Mouse (Mus musculus) limb, embryonic 14.5 days (tissue): Measurements from ENCODE around the gene Vps13d. TPM values are rescaled to one million over a fixed set of nuclear protein-coding genes. Genes with fewer than 3 reads are reported as not detected.

Experiments used
- ATAC-seq: fragments of 200-750 bp; cut with Nextera tagmentation; 2 replicates; pipeline ENCODE4 v1.8.0; 2017; ENCODE audit warnings: low read depth, moderate number of reproducible peaks, moderate TSS enrichment; ENCODE audit not compliant: low FRiP score
- DNase-seq: peaks from one replicate; pipeline ENCODE4 v3.0.0-alpha.2; 2015; ENCODE audit warnings: low spot score
- H3K27ac ChIP-seq: fragments of 300-500 bp; sonication (generic); replicated peaks from 2 replicates; pipeline ENCODE4 v1.5.1; 2014; ENCODE audit warnings: low read depth, mild to moderate bottlenecking, low read length, moderate library complexity, mixed read lengths
- H3K27me3 ChIP-seq: fragments of 300-500 bp; sonication (generic); 2 replicates; pipeline ENCODE4 v1.6.1; 2014; ENCODE audit warnings: low read length, mixed read lengths; ENCODE audit not compliant: control insufficient read depth, insufficient read depth
- H3K36me3 ChIP-seq: fragments of 300-500 bp; sonication (generic); 2 replicates; pipeline ENCODE4 v1.6.1; 2014; ENCODE audit warnings: mild to moderate bottlenecking, low read length, moderate library complexity, mixed read lengths; ENCODE audit not compliant: control insufficient read depth, insufficient read depth
- H3K4me1 ChIP-seq: fragments of 300-500 bp; sonication (generic); 2 replicates; pipeline ENCODE4 v1.6.1; 2014; ENCODE audit warnings: antibody characterized with exemption, low read length, mixed read lengths; ENCODE audit not compliant: control insufficient read depth, insufficient read depth
- H3K4me2 ChIP-seq: fragments of 300-500 bp; sonication (generic); replicated peaks from 2 replicates; pipeline ENCODE4 v1.6.1; 2014; ENCODE audit warnings: low read depth, mild to moderate bottlenecking, low read length, moderate library complexity; ENCODE audit not compliant: severe bottlenecking
- H3K4me3 ChIP-seq: fragments of 300-500 bp; sonication (generic); replicated peaks from 2 replicates; pipeline ENCODE4 v1.5.1; 2014; ENCODE audit warnings: low read length
- H3K9ac ChIP-seq: fragments of 300-500 bp; sonication (generic); 2 replicates; pipeline ENCODE4 v1.6.1; 2014; ENCODE audit warnings: mild to moderate bottlenecking, low read depth, low read length, moderate library complexity; ENCODE audit not compliant: severe bottlenecking
- H3K9me3 ChIP-seq: fragments of 300-500 bp; sonication (generic); 2 replicates; pipeline ENCODE4 v1.6.1; 2016; ENCODE audit warnings: low read length; ENCODE audit not compliant: control insufficient read depth
- POLR2A ChIP-seq: fragments of 200-500 bp; IDR thresholded peaks from 2 replicates; pipeline ENCODE4 v1.8.0; 2012; ENCODE audit warnings: inconsistent platforms, mild to moderate bottlenecking, moderate library complexity, borderline replicate concordance; ENCODE audit not compliant: insufficient read depth, insufficient read length; ENCODE audit errors: extremely low read depth
- WGBS: fragments of 180-500 bp; shearing (Covaris S2); extraction: QIAGEN DNeasy Blood & Tissue Kit; methylation state at CpG from one replicate; pipeline ENCODE4 v1.1.7; 2014; 5-methylcytosine and 5-hydroxymethylcytosine counted together
- polyA plus RNA-seq, 2 experiments: library from polyadenylated mRNA; depleted of rRNA in 1 of 2; stranded (reverse) in 1 of 2; unstranded in 1 of 2; fragments of >200 nt; fragmentation: Nextera tagmentation in 1 of 2; extraction: Ambion mirVana in 1 of 2; gene quantifications; 2 replicates each; pipeline versions ENCODE4 v1.2.1 to v1.2.3; 2012 to 2014

The Vps13d gene
- polyA plus RNA-seq, 2 experiments, result 16.8 to 26.3 TPM

DNA sequence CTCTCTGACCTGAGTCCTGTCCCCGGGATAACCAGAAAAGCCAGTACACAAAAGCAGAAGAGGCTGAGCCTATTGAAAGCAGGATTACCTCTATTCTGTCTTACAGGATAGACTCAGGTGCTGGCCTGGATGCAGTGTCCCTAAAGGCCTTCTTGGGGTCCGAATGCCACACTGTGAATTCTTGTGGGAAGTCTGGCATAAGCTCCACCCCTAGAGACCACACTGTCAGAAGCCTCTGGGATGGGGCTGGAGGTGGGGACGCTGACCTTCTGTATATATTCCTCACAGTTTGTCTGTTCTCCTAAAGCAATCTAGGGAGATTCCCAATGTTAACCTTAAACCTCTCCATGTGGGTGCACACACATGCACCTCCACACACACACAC, 244.5 kb downstream of the Vps13d start:
- Histone ChIP-seq H3K27me3 (no peaks in the 10 kb centered on the region), H3K27ac (peak overlapping the region; percentile 46; the same call in 1 of the 2 replicates), H3K4me1 (peaks cover 14% of the 10 kb centered on the region), H3K4me3 (no peak overlapping the region), H3K36me3 (no peaks in the 10 kb centered on the region), H3K4me2 (no peak overlapping the region), H3K9ac (no peak overlapping the region), H3K9me3 (no peaks in the 10 kb centered on the region)
- TF ChIP-seq POLR2A, result no peak
- 47% methylated on average over 3 of the region's 3 CpGs for WGBS
- ATAC-seq (no peak), DNase-seq (no peak)

GRCm38 (mm10) chr4:144949441-144950326, 245.1 kb downstream of the Vps13d start:
- no peaks in the 10 kb centered on the region for H3K27me3 ChIP-seq
- no peak for TF ChIP-seq POLR2A
- 21% methylated on average over 9 of the region's 9 CpGs for WGBS
- no peaks in the 10 kb centered on the region for H3K36me3 ChIP-seq
- no peaks in the 10 kb centered on the region for H3K9me3 ChIP-seq
- H3K27ac ChIP-seq, result peak overlapping the region; percentile 46; the same call in 1 of the 2 replicates
- H3K9ac ChIP-seq, result no peak overlapping the region
- peak; percentile 67 for ATAC-seq
- no peak overlapping the region for H3K4me3 ChIP-seq
- H3K4me1 ChIP-seq, result peaks cover 14% of the 10 kb centered on the region
- H3K4me2 ChIP-seq, result no peak overlapping the region
- peak; percentile 48 for DNase-seq

DNA sequence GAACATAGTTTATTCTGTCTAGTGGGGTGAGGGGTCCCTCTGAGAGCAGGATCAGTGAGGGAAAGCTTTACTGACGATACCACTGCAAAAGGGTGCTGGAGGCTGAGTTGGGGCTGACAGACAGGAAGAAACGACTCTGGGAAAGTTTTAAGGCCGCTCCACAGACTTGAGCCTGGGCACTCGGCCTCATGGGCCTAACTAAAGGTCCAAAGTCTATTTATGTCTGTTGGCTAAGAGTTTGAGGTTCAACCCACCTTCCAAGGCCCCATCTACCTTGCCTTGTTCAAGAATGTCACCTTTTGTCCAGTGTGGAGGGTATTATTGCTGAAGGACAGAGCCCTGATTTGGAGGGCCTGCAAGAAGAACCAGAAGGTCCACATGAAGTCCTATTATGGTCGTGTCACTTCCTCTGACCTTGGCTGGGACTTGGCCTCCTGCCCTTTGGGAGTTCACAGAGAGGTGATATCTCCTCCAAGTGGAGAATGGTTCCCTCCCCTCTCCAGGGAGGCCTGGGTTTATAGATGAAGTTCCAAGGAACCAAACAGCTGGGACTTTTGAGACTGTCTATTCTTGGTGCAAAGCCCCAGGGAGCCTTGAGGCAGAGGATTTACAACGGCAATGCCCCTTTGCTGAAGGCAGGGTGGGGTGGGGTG, 246.9 kb downstream of the Vps13d start:
- H3K9ac ChIP-seq, result no peak overlapping the region
- DNase-seq (no peak), ATAC-seq (no peak)
- H3K4me2 ChIP-seq, result no peak overlapping the region
- 52% methylated on average over 6 of the region's 6 CpGs for WGBS
- no peaks in the 10 kb centered on the region for H3K27me3 ChIP-seq
- H3K4me3 ChIP-seq, result no peak overlapping the region
- no peaks in the 10 kb centered on the region for H3K36me3 ChIP-seq
- no peak overlapping the region for H3K27ac ChIP-seq
- no peak for TF ChIP-seq POLR2A
- no peaks in the 10 kb centered on the region for H3K9me3 ChIP-seq
- H3K4me1 ChIP-seq, result peaks cover 14% of the 10 kb centered on the region

- no peak overlapping the region for H3K4me2 ChIP-seq
- no peak overlapping the region for H3K9ac ChIP-seq
- no peaks in the 10 kb centered on the region for H3K4me1 ChIP-seq
- H3K27ac ChIP-seq, result no peak overlapping the region
- DNase-seq (no peak), ATAC-seq (no peak)
- 79% methylated on average over 5 of the region's 5 CpGs for WGBS
- no peak overlapping the region for H3K4me3 ChIP-seq
- no peaks in the 10 kb centered on the region for H3K36me3 ChIP-seq
- no peaks in the 10 kb centered on the region for H3K27me3 ChIP-seq
- no peak for TF ChIP-seq POLR2A
- no peaks in the 10 kb centered on the region for H3K9me3 ChIP-seq
These were observed 251.5 kb downstream of the Vps13d start for GRCm38 (mm10) chr4:144943273-144943672.

DNA sequence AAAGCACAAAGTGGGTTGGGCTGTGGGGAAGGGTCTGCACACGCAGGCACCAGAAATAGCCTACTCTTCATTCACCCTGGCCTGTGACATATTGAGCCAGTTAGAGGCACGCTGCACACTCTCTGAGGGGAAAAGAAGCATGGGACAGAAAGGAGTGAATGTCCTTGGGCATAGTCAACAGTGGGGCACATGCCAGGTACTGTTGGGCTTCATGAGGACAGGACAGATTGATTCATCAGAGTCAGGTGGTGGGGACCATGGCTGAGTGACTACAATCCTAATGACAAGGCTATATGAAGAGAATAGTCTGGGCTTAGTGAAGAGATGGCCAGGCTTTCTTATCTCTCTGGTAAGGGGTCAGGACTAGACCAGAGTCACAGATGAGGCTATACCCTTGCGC, 252.4 kb downstream of the Vps13d start:
- no peak for ATAC-seq
- TF ChIP-seq POLR2A, result no peak
- no peak overlapping the region for H3K4me3 ChIP-seq
- no peaks in the 10 kb centered on the region for H3K4me1 ChIP-seq
- H3K9me3 ChIP-seq, result no peaks in the 10 kb centered on the region
- DNase-seq, result no peak
- 87% methylated on average over 3 of the region's 3 CpGs for WGBS
- H3K27me3 ChIP-seq, result no peaks in the 10 kb centered on the region
- H3K4me2 ChIP-seq, result no peak overlapping the region
- no peak overlapping the region for H3K27ac ChIP-seq
- H3K36me3 ChIP-seq, result no peaks in the 10 kb centered on the region
- H3K9ac ChIP-seq, result no peak overlapping the region
